Mouse (Mus musculus): ENCODE measurements at regions not wholly inside any gene's neighbourhood (a gene's known extent, or its start where the extent isn't known, plus 50 kb on each side); places are given as distances from the start of the nearest gene placed in this dataset.

DNA sequence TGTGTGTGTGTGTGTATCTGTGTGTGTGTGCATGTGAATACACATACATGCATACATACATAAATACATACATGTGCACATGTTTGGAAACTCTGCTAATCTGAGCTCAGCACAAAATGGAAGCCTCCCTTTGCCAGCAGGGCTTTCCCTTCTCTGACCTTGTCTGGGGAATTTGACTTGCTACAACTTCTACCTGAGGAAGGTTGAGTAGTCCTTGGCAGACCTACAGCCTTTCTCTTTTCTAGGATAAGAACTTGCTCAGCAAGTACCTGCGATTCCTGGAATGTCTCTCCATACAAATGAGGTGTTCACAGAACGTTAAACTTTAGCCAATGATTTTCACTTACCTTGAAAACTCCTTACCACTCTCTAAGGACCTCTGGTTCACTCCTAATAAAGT, 472.7 kb upstream of the Nr2f2 start:
- WGBS, result 60% methylated on average over 2 of the region's 2 CpGs
- Histone ChIP-seq H3K4me3 (ENCODE audit: low read depth, low read length) (no peak overlapping the region), H3K4me1 (ENCODE audit: control insufficient read depth, insufficient read depth, insufficient read length, low read length) (no peaks in the 10 kb centered on the region), H3K27ac (ENCODE audit: insufficient read depth, low read depth, low read length) (no peak overlapping the region), H3K27me3 (ENCODE audit: control insufficient read depth, insufficient read depth, low read length) (no peaks in the 10 kb centered on the region), H3K36me3 (ENCODE audit: control insufficient read depth, insufficient read depth, low read length) (no peaks in the 10 kb centered on the region)
- TF ChIP-seq POLR2A (IDR thresholded peaks at IDR 0.05; ENCODE audit: low read depth, low read length) (no peak), CTCF (IDR thresholded peaks at IDR 0.05; ENCODE audit: extremely low read depth, insufficient read length, insufficient replicate concordance, low read depth, low read length) (no peak)

DNA sequence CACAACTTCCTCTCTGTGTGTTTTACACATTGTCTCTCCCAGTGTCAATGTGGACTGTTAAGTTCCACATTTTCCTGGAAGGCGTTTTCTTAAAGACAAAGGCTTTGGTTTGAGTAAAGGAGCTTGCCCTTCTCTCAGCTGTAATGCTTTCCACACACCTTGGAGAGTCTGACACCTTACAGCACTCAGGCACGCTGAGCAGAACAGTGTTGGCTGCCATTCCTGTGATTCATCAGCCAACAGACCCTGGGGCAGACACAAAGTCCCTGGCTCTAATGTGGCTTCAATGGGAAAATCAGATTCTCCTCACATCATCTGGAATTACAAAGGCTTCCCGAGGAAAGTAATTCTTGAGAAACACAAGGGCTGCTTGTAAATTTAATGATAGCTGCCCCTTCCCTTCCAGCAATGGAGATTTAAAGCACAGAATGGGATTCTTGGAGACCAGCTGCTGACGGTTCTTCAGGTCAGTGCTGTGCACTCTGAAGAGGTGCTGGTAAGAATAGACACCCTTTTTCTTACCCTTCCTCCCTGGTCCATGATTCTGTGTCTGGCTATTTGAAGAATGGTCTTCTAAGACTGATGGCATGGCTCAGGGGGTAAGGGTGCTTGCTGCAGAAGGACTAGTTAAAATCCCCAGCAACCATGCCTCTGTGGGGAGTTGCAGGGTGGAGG, 468.4 kb upstream of the Nr2f2 start:
- Histone ChIP-seq H3K27me3 (ENCODE audit: control insufficient read depth, insufficient read depth, low read length) (no peaks in the 10 kb centered on the region), H3K27ac (ENCODE audit: insufficient read depth, low read depth, low read length) (no peak overlapping the region), H3K4me1 (ENCODE audit: control insufficient read depth, insufficient read depth, insufficient read length, low read length) (no peaks in the 10 kb centered on the region), H3K4me3 (ENCODE audit: low read depth, low read length) (no peak overlapping the region), H3K36me3 (ENCODE audit: control insufficient read depth, insufficient read depth, low read length) (no peaks in the 10 kb centered on the region)
- TF ChIP-seq POLR2A (IDR thresholded peaks at IDR 0.05; ENCODE audit: low read depth, low read length) (no peak), CTCF (IDR thresholded peaks at IDR 0.05; ENCODE audit: extremely low read depth, insufficient read length, insufficient replicate concordance, low read depth, low read length) (no peak)
- WGBS, result 64% methylated on average over 4 of the region's 4 CpGs

DNA sequence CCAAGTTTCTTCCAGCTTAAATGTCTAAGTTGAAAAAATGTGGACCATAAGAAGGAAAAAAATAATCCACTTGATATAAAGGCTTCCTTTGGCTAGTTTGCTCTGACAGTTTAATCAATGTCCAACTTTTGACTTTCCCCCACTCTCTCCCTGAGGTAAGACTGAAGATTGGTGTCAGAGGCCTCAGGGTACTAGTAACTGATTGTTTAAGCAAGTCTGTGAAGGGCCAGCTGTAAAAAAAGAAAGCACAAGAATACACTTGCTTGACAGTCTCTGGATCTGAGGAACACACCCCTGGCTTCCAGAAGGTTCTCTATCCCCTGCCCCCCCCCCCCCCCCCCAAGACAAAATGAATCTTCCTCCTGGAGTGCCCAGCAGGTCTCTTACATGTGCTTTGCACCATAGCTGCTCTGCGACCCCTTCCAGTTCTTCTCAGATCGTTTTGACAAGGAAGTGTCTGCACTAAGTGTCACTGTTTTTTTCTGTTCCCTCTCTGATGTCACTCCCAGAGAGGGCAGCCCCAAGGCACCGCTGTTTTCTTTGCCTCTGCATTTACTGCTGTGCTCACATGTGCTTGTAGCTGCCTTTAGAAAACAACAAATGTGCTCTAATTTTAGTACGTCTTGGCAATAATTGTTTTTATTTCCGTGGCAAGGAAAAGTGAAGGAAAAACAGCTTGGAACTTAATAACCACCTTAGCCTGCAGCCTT, 462.1 kb upstream of the Nr2f2 start:
- no peaks in the 10 kb centered on the region for H3K4me1 ChIP-seq (ENCODE audit: control insufficient read depth, insufficient read depth, insufficient read length, low read length)
- H3K27ac ChIP-seq (ENCODE audit: insufficient read depth, low read depth, low read length), result no peak overlapping the region
- H3K27me3 ChIP-seq (ENCODE audit: control insufficient read depth, insufficient read depth, low read length), result no peaks in the 10 kb centered on the region
- no peak for TF ChIP-seq POLR2A (IDR thresholded peaks at IDR 0.05; ENCODE audit: low read depth, low read length)
- TF ChIP-seq CTCF (IDR thresholded peaks at IDR 0.05; ENCODE audit: extremely low read depth, insufficient read length, insufficient replicate concordance, low read depth, low read length), result no peak
- H3K36me3 ChIP-seq (ENCODE audit: control insufficient read depth, insufficient read depth, low read length), result no peaks in the 10 kb centered on the region
- no peak overlapping the region for H3K4me3 ChIP-seq (ENCODE audit: low read depth, low read length)
- 49% methylated on average over 5 of the region's 5 CpGs for WGBS

GRCm38 (mm10) chr7:70826074-70826473, 459.5 kb upstream of the Nr2f2 start:
- Histone ChIP-seq H3K36me3 (ENCODE audit: control insufficient read depth, insufficient read depth, low read length) (no peaks in the 10 kb centered on the region), H3K4me1 (ENCODE audit: control insufficient read depth, insufficient read depth, insufficient read length, low read length) (no peaks in the 10 kb centered on the region), H3K4me3 (ENCODE audit: low read depth, low read length) (no peak overlapping the region), H3K27me3 (ENCODE audit: control insufficient read depth, insufficient read depth, low read length) (no peaks in the 10 kb centered on the region), H3K27ac (ENCODE audit: insufficient read depth, low read depth, low read length) (no peak overlapping the region)
- 58% methylated on average over 3 of the region's 3 CpGs for WGBS
- no peak for TF ChIP-seq POLR2A (IDR thresholded peaks at IDR 0.05; ENCODE audit: low read depth, low read length)

GRCm38 (mm10) chr7:70823020-70823419, 456.5 kb upstream of the Nr2f2 start:
- Histone ChIP-seq H3K36me3 (ENCODE audit: control insufficient read depth, insufficient read depth, low read length) (no peaks in the 10 kb centered on the region), H3K27ac (ENCODE audit: insufficient read depth, low read depth, low read length) (no peak overlapping the region), H3K4me1 (ENCODE audit: control insufficient read depth, insufficient read depth, insufficient read length, low read length) (no peaks in the 10 kb centered on the region), H3K27me3 (ENCODE audit: control insufficient read depth, insufficient read depth, low read length) (no peaks in the 10 kb centered on the region), H3K4me3 (ENCODE audit: low read depth, low read length) (no peak overlapping the region)
- 51% methylated on average over 11 of the region's 11 CpGs for WGBS
- TF ChIP-seq POLR2A (IDR thresholded peaks at IDR 0.05; ENCODE audit: low read depth, low read length) (no peak), CTCF (IDR thresholded peaks at IDR 0.05; ENCODE audit: extremely low read depth, insufficient read length, insufficient replicate concordance, low read depth, low read length) (no peak)

GRCm38 (mm10) chr7:70822310-70822821, 455.8 kb upstream of the Nr2f2 start:
- TF ChIP-seq CTCF (IDR thresholded peaks at IDR 0.05; ENCODE audit: extremely low read depth, insufficient read length, insufficient replicate concordance, low read depth, low read length) (no peak), POLR2A (IDR thresholded peaks at IDR 0.05; ENCODE audit: low read depth, low read length) (no peak)
- 73% methylated on average over 9 of the region's 9 CpGs for WGBS
- Histone ChIP-seq H3K27ac (ENCODE audit: insufficient read depth, low read depth, low read length) (no peak overlapping the region), H3K4me1 (ENCODE audit: control insufficient read depth, insufficient read depth, insufficient read length, low read length) (no peaks in the 10 kb centered on the region), H3K4me3 (ENCODE audit: low read depth, low read length) (no peak overlapping the region), H3K36me3 (ENCODE audit: control insufficient read depth, insufficient read depth, low read length) (no peaks in the 10 kb centered on the region), H3K27me3 (ENCODE audit: control insufficient read depth, insufficient read depth, low read length) (no peaks in the 10 kb centered on the region)

GRCm38 (mm10) chr7:70821861-70822260, 455.3 kb upstream of the Nr2f2 start:
- Histone ChIP-seq H3K27ac (ENCODE audit: insufficient read depth, low read depth, low read length) (no peak overlapping the region), H3K27me3 (ENCODE audit: control insufficient read depth, insufficient read depth, low read length) (no peaks in the 10 kb centered on the region), H3K4me1 (ENCODE audit: control insufficient read depth, insufficient read depth, insufficient read length, low read length) (no peaks in the 10 kb centered on the region), H3K36me3 (ENCODE audit: control insufficient read depth, insufficient read depth, low read length) (no peaks in the 10 kb centered on the region), H3K4me3 (ENCODE audit: low read depth, low read length) (no peak overlapping the region)
- 87% methylated on average over 4 of the region's 4 CpGs for WGBS
- no peak for TF ChIP-seq POLR2A (IDR thresholded peaks at IDR 0.05; ENCODE audit: low read depth, low read length)
- no peak for TF ChIP-seq CTCF (IDR thresholded peaks at IDR 0.05; ENCODE audit: extremely low read depth, insufficient read length, insufficient replicate concordance, low read depth, low read length)
